Mouse (Mus musculus) layer of hippocampus, postnatal 14 days (tissue): ENCODE measurements at regions not wholly inside any gene's neighbourhood (a gene's known extent, or its start where the extent isn't known, plus 50 kb on each side); places are given as distances from the start of the nearest gene placed in this dataset.

ENCODE experiments used
- DNase-seq, 2 experiments: peaks; one replicate each; pipeline ENCODE4 v3.0.0; 2021 to 2022; ENCODE audit warnings: low spot score in 2 of 2, mixed read lengths in 1 of 2

- no peak for DNase-seq
Observed at GRCm38 (mm10) chr15:31173309-31174115, 50.6 kb upstream of the Dap start.
